Mouse (Mus musculus) layer of hippocampus, postnatal 36 days (tissue): ENCODE results near the gene Frmpd3. TPM values are rescaled to one million over a fixed set of nuclear protein-coding genes. Genes with fewer than 3 reads are reported as not detected.

Experiments
- DNase-seq, 2 experiments: peaks; one replicate each; pipeline ENCODE4 v3.0.0; 2022
- microRNA-seq, 2 experiments: library from miRNA; unstranded; fragments of <30 nt; microRNA quantifications; one replicate each; pipeline ENCODE4 v1.2.0; 2021
- total RNA-seq, 2 experiments: library from RNA; stranded (reverse); gene quantifications; 2 replicates each; pipeline ENCODE4 v1.2.3; 2021

Frmpd3 gene
- total RNA-seq, 2 experiments from 2014 or later, result 30.6 to 31.2 TPM

GRCm38 (mm10) chrX:140456751-140457491 lies 114.9 kb downstream of the Frmpd3 start:
- DNase-seq, result no peak

GRCm38 (mm10) chrX:140457502-140457901 lies 115.4 kb downstream of the Frmpd3 start:
- no peak for DNase-seq

- no peak for DNase-seq
Observed at GRCm38 (mm10) chrX:140478231-140478630, 136.2 kb downstream of the Frmpd3 start.

DNA sequence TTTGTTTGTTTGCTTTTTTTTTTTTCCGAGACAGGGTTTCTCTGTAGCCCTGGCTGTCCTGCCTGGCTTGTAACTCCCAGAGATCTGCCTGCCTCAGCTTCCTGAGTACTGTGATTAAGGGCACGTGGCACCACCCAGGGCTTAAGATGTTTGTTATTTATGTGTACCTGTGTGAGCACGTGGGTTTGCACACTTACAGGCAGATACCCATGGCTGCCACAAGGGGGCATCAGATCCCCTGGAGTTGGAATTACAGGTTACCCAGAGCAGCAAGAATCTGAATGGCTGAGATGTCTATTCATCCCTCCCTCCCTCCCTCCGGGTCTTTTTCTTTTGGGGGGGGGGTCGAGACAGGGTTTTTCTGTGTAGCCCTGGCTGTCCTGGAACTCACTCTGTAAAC lies 137.1 kb downstream of the Frmpd3 start:
- DNase-seq, result peak in 1 of 2 experiments; percentile 25

Small RNA genes within 50 kb of the gene (microRNA-seq; reads per million reads assigned to microRNA genes)
- 162 to 322 reads per million in 2 experiments for gene Mir3475

Other genes with a start within 250 kb of the Frmpd3 start
- gene Prps1, start 114.3 kb downstream of the Frmpd3 start, total RNA-seq, result 10 to 100 TPM; 72.5 to 77.2 TPM